Mouse (Mus musculus): ENCODE measurements around the gene Serpina3i. TPM values are rescaled to one million over a fixed set of nuclear protein-coding genes. Genes with fewer than 3 reads are reported as not detected.

The Serpina3i gene
- polyA plus RNA-seq, 1 experiment: not detected

DNA sequence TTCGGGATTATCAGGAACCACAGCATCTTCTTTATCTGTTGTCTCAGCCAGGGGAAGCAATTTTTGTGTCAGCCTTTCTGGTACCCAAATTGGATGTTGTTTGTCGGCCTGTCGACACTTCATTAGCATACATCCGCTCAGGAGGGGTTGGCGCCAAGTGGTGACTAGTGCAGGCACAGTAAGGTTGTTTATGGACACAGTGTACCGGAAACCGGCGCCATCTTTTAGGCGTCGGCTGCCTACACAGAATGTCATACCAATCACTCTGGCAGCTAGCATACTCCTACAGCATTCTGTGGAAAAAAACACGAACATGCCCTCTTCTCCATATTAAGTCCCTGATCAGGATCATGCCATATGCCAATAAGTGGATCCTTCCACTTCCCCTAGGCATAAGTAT is 20.5 kb downstream of the Serpina3i start:
- H3K27ac ChIP-seq (ENCODE audit: insufficient read depth, low read depth, low read length): no peak overlapping the region

GRCm38 (mm10) chr12:104288336-104288735 is 25.4 kb downstream of the Serpina3i start:
- Histone ChIP-seq H3K4me3 (ENCODE audit: insufficient read depth, low read depth, low read length) (no peak overlapping the region), H3K27ac (ENCODE audit: insufficient read depth, low read depth, low read length) (no peak overlapping the region), H3K4me1 (ENCODE audit: control insufficient read depth, insufficient read depth, low read length) (no peaks in the 10 kb centered on the region)
- no peak for TF ChIP-seq CTCF (IDR thresholded peaks at IDR 0.05; ENCODE audit: insufficient read depth, low read depth, low read length)
- TF ChIP-seq POLR2A (IDR thresholded peaks at IDR 0.05; ENCODE audit: insufficient read depth, low read depth, low read length): no peak

More for the DNA sequence above, 20.5 kb downstream of the Serpina3i start:
- TF ChIP-seq POLR2A (IDR thresholded peaks at IDR 0.05; ENCODE audit: insufficient read depth, low read depth, low read length) (no peak), CTCF (IDR thresholded peaks at IDR 0.05; ENCODE audit: insufficient read depth, low read depth, low read length) (no peak)
- WGBS: 84% methylated on average over 11 of the region's 11 CpGs
- H3K4me3 ChIP-seq (ENCODE audit: insufficient read depth, low read depth, low read length): no peak overlapping the region
- H3K4me1 ChIP-seq (ENCODE audit: control insufficient read depth, insufficient read depth, low read length): no peaks in the 10 kb centered on the region

DNA sequence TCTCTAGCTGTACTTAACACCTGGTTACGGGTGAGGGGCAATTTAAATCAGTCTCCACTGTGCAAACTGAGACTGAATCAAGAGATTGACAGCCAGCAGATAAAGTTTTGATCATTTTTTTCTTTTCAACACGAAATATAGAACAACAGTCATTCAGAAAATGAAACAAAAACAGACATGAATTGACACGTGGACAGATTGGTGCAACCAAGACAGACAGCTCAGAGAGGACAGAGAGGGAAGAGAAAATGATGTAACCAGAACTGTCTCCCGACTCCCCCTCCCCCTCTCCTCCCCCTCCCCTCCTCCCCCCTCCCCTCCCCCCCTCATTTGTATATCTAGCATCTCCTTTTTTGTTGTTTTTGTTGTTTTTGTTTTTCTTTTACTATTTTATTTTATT is 26.9 kb downstream of the Serpina3i start:
- Histone ChIP-seq H3K27ac (ENCODE audit: insufficient read depth, low read depth, low read length) (no peak overlapping the region), H3K4me1 (ENCODE audit: control insufficient read depth, insufficient read depth, low read length) (no peaks in the 10 kb centered on the region), H3K4me3 (ENCODE audit: insufficient read depth, low read depth, low read length) (no peak overlapping the region)
- WGBS: 53% methylated on average over 3 of the region's 4 CpGs
- TF ChIP-seq CTCF (IDR thresholded peaks at IDR 0.05; ENCODE audit: insufficient read depth, low read depth, low read length) (no peak), POLR2A (IDR thresholded peaks at IDR 0.05; ENCODE audit: insufficient read depth, low read depth, low read length) (no peak)

DNA sequence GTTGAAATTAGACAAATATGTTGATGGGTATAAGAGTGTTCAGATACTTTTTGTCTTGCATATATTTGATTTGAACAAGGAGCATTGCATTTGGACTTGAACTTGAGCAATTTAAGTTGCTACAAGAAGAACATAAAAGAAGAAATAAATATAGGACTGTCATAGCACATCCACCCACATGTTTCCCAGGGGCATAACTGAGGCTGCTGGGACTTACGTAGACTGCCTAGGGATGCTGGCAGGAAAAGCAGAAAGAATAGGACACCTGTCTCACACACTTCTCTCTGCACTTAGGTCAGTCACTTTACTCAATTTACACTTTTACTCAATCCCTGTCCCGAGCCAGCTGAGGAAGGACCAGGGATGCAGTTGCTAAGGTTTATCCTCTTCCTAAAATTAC is 31.0 kb downstream of the Serpina3i start:
- no peaks in the 10 kb centered on the region for H3K4me1 ChIP-seq (ENCODE audit: control insufficient read depth, insufficient read depth, low read length)
- WGBS: 77% methylated on average over 2 of the region's 2 CpGs
- no peak overlapping the region for H3K4me3 ChIP-seq (ENCODE audit: insufficient read depth, low read depth, low read length)
- no peak for TF ChIP-seq CTCF (IDR thresholded peaks at IDR 0.05; ENCODE audit: insufficient read depth, low read depth, low read length)
- TF ChIP-seq POLR2A (IDR thresholded peaks at IDR 0.05; ENCODE audit: insufficient read depth, low read depth, low read length): no peak
- no peak overlapping the region for H3K27ac ChIP-seq (ENCODE audit: insufficient read depth, low read depth, low read length)

DNA sequence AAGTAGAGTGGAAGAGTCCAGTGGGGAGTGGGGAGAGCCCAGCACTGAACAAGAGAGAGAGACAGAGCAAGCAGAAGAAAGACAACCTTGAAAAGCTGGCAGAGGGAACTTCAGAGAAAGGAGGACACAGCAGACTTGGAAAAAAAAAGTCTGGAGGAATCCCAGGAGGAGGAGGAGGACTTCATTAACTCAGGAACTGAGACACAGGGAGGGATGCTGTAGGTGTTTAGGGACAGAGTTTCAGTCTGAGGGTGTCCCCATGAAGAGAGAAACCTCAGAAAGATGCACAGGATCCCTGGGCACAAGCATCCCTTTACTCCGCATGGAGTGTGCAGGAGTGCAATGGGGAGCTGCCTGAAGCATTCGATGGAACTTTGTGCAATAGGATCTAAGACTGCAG is 35.1 kb downstream of the Serpina3i start:
- H3K4me1 ChIP-seq (ENCODE audit: control insufficient read depth, insufficient read depth, low read length): no peaks in the 10 kb centered on the region
- H3K27ac ChIP-seq (ENCODE audit: insufficient read depth, low read depth, low read length): no peak overlapping the region
- 97% methylated on average over 2 of the region's 2 CpGs for WGBS
- H3K4me3 ChIP-seq (ENCODE audit: insufficient read depth, low read depth, low read length): no peak overlapping the region
- no peak for TF ChIP-seq POLR2A (IDR thresholded peaks at IDR 0.05; ENCODE audit: insufficient read depth, low read depth, low read length)
- TF ChIP-seq CTCF (IDR thresholded peaks at IDR 0.05; ENCODE audit: insufficient read depth, low read depth, low read length): no peak

GRCm38 (mm10) chr12:104305991-104306390 is 43.1 kb downstream of the Serpina3i start:
- Histone ChIP-seq H3K4me3 (ENCODE audit: insufficient read depth, low read depth, low read length) (no peak overlapping the region), H3K27ac (ENCODE audit: insufficient read depth, low read depth, low read length) (no peak overlapping the region), H3K4me1 (ENCODE audit: control insufficient read depth, insufficient read depth, low read length) (no peaks in the 10 kb centered on the region)
- 76% methylated on average over 4 of the region's 4 CpGs for WGBS
- TF ChIP-seq CTCF (IDR thresholded peaks at IDR 0.05; ENCODE audit: insufficient read depth, low read depth, low read length): no peak
- TF ChIP-seq POLR2A (IDR thresholded peaks at IDR 0.05; ENCODE audit: insufficient read depth, low read depth, low read length): no peak

- WGBS: 84% methylated on average over 1 of the region's 1 CpGs
- Histone ChIP-seq H3K4me1 (ENCODE audit: control insufficient read depth, insufficient read depth, low read length) (no peaks in the 10 kb centered on the region), H3K4me3 (ENCODE audit: insufficient read depth, low read depth, low read length) (no peak within 1 kb of the TSS), H3K27ac (ENCODE audit: insufficient read depth, low read depth, low read length) (no peak within 1 kb of the TSS)
- TF ChIP-seq POLR2A (IDR thresholded peaks at IDR 0.05; ENCODE audit: insufficient read depth, low read depth, low read length) (no peak), CTCF (IDR thresholded peaks at IDR 0.05; ENCODE audit: insufficient read depth, low read depth, low read length) (no peak)
Measured at GRCm38 (mm10) chr12:104314253-104314652, 51.3 kb downstream of the Serpina3i start, which contains the start of gene Serpina3j. Gene Serpina3j, plus strand, starts transcription at chr12:104314553.

Other genes with a start within 250 kb of the Serpina3i start
- not detected in 2 replicates for gene Serpina9, start 249.4 kb upstream of the Serpina3i start, polyA plus RNA-seq (2012; ENCODE audit: insufficient read depth, insufficient read length, low replicate concordance, missing spikeins)
- not detected in 2 replicates for gene Serpina12, start 218.7 kb upstream of the Serpina3i start, polyA plus RNA-seq (2012; ENCODE audit: insufficient read depth, insufficient read length, low replicate concordance, missing spikeins)
- gene Serpina5, start 162.0 kb upstream of the Serpina3i start, polyA plus RNA-seq (2012; ENCODE audit: insufficient read depth, insufficient read length, low replicate concordance, missing spikeins): not detected in 2 replicates
- not detected in 2 replicates for gene Serpina3a, start 150.4 kb upstream of the Serpina3i start, polyA plus RNA-seq (2012; ENCODE audit: insufficient read depth, insufficient read length, low replicate concordance, missing spikeins)
- not detected in 2 replicates for gene Serpina3b, start 135.1 kb upstream of the Serpina3i start, polyA plus RNA-seq (2012; ENCODE audit: insufficient read depth, insufficient read length, low replicate concordance, missing spikeins)
- gene Serpina3c, start 109.3 kb upstream of the Serpina3i start, polyA plus RNA-seq (2012; ENCODE audit: insufficient read depth, insufficient read length, low replicate concordance, missing spikeins): not detected in 2 replicates
- gene Serpina3f, start 48.6 kb upstream of the Serpina3i start, polyA plus RNA-seq (2012; ENCODE audit: insufficient read depth, insufficient read length, low replicate concordance, missing spikeins): not detected in 2 replicates
- not detected in 2 replicates for gene Serpina3g, start 26.9 kb upstream of the Serpina3i start, polyA plus RNA-seq (2012; ENCODE audit: insufficient read depth, insufficient read length, low replicate concordance, missing spikeins)
- gene Serpina3j, start 51.4 kb downstream of the Serpina3i start, polyA plus RNA-seq (2012; ENCODE audit: insufficient read depth, insufficient read length, low replicate concordance, missing spikeins): not detected in 2 replicates
- gene Serpina3k, start 75.4 kb downstream of the Serpina3i start, polyA plus RNA-seq (2012; ENCODE audit: insufficient read depth, insufficient read length, low replicate concordance, missing spikeins): not detected in 2 replicates
- gene Serpina3m, start 75.4 kb downstream of the Serpina3i start, polyA plus RNA-seq (2012; ENCODE audit: insufficient read depth, insufficient read length, low replicate concordance, missing spikeins): not detected in 2 replicates
- not detected in 2 replicates for gene Serpina3n, start 143.6 kb downstream of the Serpina3i start, polyA plus RNA-seq (2012; ENCODE audit: insufficient read depth, insufficient read length, low replicate concordance, missing spikeins)
- not detected in 2 replicates for gene Gsc, start 210.2 kb downstream of the Serpina3i start, polyA plus RNA-seq (2012; ENCODE audit: insufficient read depth, insufficient read length, low replicate concordance, missing spikeins)

Measured in olfactory bulb, adult 2 months (tissue).